Mouse (Mus musculus) CH12.LX (cell line): ENCODE measurements around the gene Tubd1.

ENCODE experiments used
- CHD1 ChIP-seq: IDR thresholded peaks from 2 replicates; pipeline ENCODE4 v1.6.1; 2012; ENCODE audit warnings: low read depth, low read length, improper control_type of control experiment, inconsistent platforms
- CTCF ChIP-seq, 2 experiments: IDR thresholded peaks in 1 of 2; conservative IDR thresholded peaks in 1 of 2; 2 replicates each; pipeline ENCODE4 v1.5.1; 2011 to 2012; ENCODE audit warnings: low read depth in 2 of 2, low read length in 2 of 2, improper control_type of control experiment in 1 of 2, inconsistent platforms in 1 of 2, mild to moderate bottlenecking in 1 of 2, moderate library complexity in 1 of 2
- HCFC1 ChIP-seq: IDR thresholded peaks from 2 replicates; pipeline ENCODE4 v1.6.1; 2012; ENCODE audit warnings: low read depth, mild to moderate bottlenecking, inconsistent platforms, low read length, improper control_type of control experiment
- JUND ChIP-seq: conservative IDR thresholded peaks from 2 replicates; pipeline ENCODE4 v1.6.1; 2011; ENCODE audit warnings: low read depth, low read length, improper control_type of control experiment
- MEF2A ChIP-seq: IDR thresholded peaks from 2 replicates; pipeline ENCODE4 v1.6.1; 2014; ENCODE audit warnings: low read depth, mild to moderate bottlenecking, inconsistent platforms, low read length, improper control_type of control experiment, borderline replicate concordance
- POLR2A ChIP-seq: IDR thresholded peaks from 2 replicates; pipeline ENCODE4 v1.6.1; 2011; ENCODE audit warnings: low read depth, mild to moderate bottlenecking, improper control_type of control experiment, low read length
- TBP ChIP-seq: conservative IDR thresholded peaks from 2 replicates; pipeline ENCODE4 v1.6.1; 2011; ENCODE audit warnings: low read depth, low read length, improper control_type of control experiment
- USF1 ChIP-seq: IDR thresholded peaks from 2 replicates; pipeline ENCODE4 v1.6.1; 2014; ENCODE audit warnings: low read depth, mild to moderate bottlenecking, inconsistent platforms, low read length, improper control_type of control experiment
- ZC3H11A ChIP-seq: IDR thresholded peaks from 2 replicates; pipeline ENCODE4 v1.6.1; 2012; ENCODE audit warnings: low read depth, mild to moderate bottlenecking, inconsistent platforms, low read length, improper control_type of control experiment
- ZNF384 ChIP-seq: IDR thresholded peaks from 2 replicates; pipeline ENCODE4 v1.6.1; 2012; ENCODE audit warnings: low read depth, low read length, improper control_type of control experiment, inconsistent platforms

DNA sequence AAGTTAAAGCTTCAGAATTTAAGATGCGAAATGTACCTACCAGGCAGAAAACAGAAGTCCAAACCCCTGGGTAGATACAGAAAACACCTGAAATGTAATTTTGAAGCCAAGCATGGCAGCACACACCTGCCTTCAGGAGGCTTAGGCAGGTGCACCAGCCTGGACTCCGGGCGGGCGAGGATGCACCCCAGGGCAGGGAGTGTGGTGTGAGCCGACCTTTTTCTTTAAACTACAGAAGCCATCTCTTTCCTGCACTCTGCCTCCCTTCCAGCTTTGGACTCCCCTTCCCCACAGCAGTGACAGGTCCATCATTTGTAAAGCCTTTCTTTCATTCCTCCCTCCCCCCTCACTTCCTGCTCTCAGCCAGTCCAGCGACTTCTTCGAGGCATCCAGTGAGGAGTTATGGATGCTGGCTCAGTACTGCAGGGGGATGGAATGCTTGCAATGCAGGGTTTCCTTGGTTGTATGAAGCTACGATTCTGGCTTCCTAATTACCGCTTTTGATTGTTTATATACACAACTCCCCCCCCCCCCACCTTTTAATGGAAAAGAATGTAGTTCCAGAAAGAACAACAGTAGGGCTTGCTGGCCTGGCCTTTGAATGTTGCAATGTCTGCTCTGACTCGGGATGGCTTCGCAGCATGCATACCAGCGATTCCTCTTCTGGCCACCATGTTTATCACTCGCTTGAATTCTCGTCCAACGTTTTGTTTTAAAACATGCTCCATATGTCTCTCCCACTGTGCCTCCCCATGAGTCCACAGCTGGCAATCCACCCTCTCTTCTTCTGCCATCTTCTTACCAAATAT is 26.5 kb downstream of the Tubd1 start:
- no peak for TF ChIP-seq JUND
- TF ChIP-seq POLR2A = no peak
- TF ChIP-seq CTCF (conservative IDR thresholded peaks at IDR 0.05 in 1 of 2, IDR thresholded peaks at IDR 0.05 in 1 of 2; ENCODE audit: low read depth in 2 of 2, low read length in 2 of 2) = no peak
- no peak for TF ChIP-seq CHD1
- no peak for TF ChIP-seq HCFC1
- no peak for TF ChIP-seq TBP
- no peak for TF ChIP-seq ZC3H11A
- no peak for TF ChIP-seq USF1
- no peak for TF ChIP-seq ZNF384
- no peak for TF ChIP-seq MEF2A
